Mouse (Mus musculus): ENCODE data around the gene Lap3.

Lap3 gene

DNA sequence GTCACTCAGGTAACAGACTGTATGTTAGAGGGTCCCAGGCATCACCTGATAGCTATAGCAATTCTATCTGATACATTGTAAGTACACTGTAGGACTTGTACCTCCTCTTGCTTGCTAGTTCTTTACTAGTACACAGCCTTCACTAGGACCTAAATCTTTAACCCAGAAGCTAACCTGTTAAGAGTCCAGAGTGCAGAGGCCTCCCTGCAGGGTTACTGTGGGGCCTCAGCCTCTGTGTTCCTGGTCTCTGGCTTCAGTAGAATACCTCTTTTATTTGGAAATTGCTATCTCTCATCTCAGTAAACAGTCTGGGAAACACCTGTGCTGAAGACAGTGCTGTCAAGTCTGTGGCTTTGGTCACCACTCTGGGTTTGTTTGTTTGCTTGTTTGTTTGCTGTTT lies 2.9 kb downstream of the Lap3 start:
- DNase-seq (ENCODE audit: low spot score) = no peak

GRCm38 (mm10) chr5:45496479-45496878 lies 3.3 kb downstream of the Lap3 start:
- no peak for DNase-seq (ENCODE audit: low spot score)

- no peak for DNase-seq (ENCODE audit: low spot score)
Observed at GRCm38 (mm10) chr5:45496930-45497550, 3.9 kb downstream of the Lap3 start.

DNA sequence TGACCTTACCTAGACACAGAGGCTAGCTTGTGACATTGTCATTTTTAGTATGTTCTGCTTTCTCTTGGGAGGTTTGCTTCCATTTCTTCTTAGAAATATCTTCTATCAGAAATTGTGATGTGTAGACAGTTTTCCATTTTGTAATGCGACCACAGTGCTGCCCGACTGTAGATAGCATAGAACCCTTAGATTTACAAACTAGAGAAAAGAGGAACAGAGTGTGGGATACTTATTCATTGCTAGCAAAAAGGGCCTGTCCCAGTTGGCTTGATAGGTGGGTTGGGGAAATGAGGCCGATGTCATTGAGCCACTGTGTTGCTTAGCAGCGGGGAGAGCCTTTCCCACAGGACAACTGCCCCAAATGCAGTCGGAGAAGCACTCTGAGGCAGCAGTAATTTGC lies 4.4 kb downstream of the Lap3 start:
- no peak for DNase-seq (ENCODE audit: low spot score)

DNA sequence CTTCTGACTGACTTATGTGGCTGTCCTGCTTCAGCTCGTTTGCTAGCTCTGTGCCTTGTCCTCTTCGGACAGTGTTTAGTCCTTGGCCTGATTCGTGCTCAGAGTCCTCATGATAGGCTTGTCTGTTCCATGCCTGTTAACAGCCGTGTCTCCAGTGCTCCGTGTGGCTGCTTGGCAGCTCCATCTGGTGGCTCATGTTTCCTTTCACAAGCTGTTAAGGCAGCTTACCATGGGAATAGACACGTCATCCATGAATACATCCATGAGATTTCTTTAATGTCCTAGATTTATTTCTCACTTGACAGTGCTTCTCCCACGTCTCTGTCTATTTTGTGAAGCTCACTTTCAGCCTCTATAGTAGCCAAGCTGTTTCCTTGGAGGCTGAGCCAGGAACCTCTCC lies 16.9 kb downstream of the Lap3 start:
- no peak for DNase-seq (ENCODE audit: low spot score)

GRCm38 (mm10) chr5:45512908-45513307 lies 19.7 kb downstream of the Lap3 start:
- DNase-seq (ENCODE audit: low spot score) = no peak

GRCm38 (mm10) chr5:45513511-45513910 lies 20.3 kb downstream of the Lap3 start:
- no peak for DNase-seq (ENCODE audit: low spot score)

DNA sequence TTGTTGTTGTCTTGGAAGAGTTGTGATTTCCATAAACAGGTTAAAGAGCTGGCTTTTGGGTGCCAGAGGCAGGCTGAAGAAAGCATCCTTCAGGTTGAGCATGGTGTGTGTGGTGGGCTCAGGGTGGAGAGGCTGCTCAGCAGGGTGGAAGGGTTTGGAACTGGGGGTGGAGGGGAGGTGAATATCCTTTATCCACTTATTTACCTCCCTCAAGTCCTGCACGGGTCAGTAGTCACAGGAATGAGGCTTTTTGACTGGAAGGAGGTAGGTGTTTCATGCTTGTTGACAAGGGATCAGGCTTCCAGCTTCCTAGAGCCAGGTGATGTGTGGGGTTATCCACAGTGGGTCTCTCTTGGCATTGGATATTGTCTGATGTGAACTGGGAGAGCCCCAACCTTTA lies 21.4 kb downstream of the Lap3 start:
- no peak for DNase-seq (ENCODE audit: low spot score)

DNA sequence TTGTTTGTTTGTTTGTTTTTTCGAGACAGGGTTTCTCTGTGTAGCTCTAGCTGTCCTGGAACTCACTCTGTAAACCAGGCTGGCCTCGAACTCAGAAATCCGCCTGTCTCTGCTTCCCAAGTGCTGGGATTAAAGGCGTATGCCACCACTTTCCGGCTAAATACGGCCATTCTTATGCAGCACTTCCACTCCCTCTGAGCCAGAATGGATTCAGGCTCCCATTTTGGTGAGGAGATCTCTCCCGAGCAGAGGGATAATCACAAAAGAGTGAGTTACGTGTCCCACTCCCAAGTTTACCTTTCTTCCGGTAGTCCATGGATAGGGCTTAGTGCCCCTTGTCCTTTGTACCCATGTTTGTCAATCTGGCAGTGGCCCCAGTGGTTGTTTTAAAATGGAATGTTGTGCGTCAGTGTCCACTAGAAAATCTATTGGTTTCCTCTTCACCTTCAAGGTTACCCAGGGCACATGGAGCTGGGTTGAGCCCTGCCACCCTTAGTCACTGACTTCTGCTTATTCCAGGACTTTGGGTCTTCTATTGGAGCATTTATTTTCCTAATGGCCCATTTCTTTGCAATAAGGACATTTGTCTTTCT lies 22.1 kb downstream of the Lap3 start:
- DNase-seq (ENCODE audit: low spot score) = no peak

DNA sequence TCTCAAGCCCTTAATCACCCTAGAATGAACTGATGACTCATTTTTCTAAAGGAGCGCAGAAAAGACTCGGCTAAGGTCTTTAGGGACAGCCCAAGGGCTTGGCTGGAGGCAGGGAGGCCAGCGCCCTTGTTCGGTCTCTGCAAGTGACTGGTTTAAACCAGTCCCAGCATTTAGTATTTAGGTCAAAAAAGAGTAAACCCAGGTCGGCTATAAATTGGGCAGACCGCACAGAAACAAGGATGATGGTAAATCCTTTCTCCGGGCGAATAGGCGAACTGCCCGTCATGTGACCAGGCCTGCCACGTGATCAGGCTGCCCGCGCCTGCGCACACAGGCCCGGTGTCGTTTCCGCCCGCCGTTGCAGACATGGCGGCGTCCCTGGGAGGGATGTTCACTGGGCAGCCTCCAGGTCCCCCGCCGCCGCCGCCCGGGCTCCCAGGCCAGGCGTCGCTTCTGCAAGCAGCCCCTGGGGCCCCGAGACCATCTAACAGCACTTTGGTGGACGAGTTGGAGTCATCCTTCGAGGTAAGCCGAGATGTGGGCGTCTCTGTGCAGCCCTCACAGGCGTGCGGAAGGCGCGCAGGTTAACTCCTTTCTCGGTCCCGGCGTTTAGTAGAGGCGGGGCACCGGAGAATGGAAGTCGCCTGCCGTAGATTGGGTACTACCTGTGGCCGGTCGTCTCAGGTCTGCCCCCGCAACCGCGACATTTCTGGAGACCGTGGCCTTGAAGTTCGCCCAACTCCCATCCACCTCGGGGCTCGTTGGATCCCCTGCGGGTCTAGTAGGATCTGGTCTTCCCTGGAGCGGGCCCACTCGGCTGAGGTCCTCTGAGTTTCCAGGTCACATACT lies 27.0 kb downstream of the Lap3 start, which contains the start of gene Med28:
Gene Med28 (plus strand): TSS at position 270 of the 849 bp plus-strand sequence.
- peak; percentile 91 for DNase-seq (ENCODE audit: low spot score)

GRCm38 (mm10) chr5:45520809-45521110 lies 27.6 kb downstream of the Lap3 start:
- DNase-seq (ENCODE audit: low spot score) = no peak

- no peak for DNase-seq (ENCODE audit: low spot score)
Observed at GRCm38 (mm10) chr5:45521601-45522000, 28.4 kb downstream of the Lap3 start.

GRCm38 (mm10) chr5:45525101-45525500 lies 31.9 kb downstream of the Lap3 start:
- no peak for DNase-seq (ENCODE audit: low spot score)

DNA sequence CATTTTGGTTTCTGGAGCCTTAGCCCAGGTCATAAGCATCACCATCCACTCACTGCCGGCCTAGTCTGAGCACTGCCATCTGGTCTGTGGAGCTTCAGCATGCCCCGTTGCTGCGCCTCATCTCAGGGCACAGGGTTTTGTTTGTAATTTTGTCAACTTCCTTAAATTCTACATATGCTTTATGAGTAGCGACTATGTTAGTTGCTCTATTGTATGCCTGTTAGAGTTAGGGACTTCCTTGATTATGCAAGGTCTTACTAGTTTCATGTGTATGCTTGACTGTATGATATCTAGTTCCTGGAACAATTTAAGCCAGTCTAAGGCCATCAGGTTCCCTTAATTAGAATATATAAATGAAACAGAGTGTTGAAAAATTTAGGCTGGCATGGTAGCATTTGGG lies 33.2 kb downstream of the Lap3 start:
- no peak for DNase-seq (ENCODE audit: low spot score)

DNA sequence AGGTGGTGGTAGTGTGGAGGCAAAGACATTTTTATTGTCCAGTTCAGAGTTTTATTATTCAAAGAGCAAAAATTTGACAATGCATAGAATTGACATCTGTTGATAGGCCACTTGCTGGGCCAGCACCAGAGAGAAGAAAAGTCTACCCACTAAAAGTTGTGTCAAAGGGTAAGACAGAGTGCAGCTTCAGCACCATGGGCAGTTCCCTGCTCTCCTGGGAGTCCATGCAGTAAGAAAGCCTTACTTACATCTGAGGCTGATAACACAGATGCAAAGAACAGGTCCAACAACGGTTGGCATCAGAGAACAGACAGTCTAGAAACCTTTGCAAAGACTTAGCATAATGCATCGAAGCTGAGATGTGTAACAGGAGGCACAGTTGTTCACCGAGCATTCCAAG lies 36.5 kb downstream of the Lap3 start:
- peak; percentile 12 for DNase-seq (ENCODE audit: low spot score)

DNA sequence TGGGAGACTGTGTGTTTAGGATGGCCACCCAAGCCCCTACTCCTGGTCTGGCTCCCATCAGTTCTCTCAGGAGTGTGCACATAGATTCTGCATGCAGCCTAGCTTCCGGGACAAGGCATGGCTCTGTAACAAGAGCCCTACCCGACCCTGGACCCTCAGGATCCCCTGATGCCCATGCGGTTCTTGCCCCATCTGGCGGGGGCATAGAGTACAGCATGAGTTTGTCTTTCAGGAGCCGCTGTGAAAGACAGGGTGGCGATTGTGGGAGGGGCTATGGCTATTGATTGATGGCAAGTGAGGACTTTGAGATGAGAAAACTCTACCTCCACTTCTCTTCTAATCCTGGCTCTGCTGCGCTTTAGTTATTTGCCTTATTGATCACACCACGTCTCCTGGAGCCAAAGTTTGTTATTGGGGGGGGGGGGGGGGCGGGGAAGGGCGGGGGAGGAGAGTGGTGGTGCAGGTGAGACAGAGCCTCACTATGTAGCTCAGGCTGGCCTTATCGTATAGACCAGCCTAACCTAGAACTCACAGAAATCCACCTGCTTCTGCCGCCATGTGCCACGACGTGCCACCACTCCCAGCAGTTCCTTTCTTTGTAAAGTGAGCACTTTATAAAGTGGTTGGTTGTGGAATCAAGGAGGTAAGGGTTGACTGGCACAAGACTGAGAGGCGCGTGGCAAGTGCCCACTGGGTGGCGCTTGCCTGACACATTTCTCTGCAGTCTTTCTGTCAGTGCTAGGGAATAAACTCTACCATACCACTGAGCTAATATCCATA lies 41.3 kb downstream of the Lap3 start:
- no peak for DNase-seq (ENCODE audit: low spot score)

GRCm38 (mm10) chr5:45535177-45535576 lies 42.0 kb downstream of the Lap3 start:
- DNase-seq (ENCODE audit: low spot score) = no peak

- DNase-seq (ENCODE audit: low spot score) = no peak
Observed at GRCm38 (mm10) chr5:45539502-45539901, 46.3 kb downstream of the Lap3 start.

DNA sequence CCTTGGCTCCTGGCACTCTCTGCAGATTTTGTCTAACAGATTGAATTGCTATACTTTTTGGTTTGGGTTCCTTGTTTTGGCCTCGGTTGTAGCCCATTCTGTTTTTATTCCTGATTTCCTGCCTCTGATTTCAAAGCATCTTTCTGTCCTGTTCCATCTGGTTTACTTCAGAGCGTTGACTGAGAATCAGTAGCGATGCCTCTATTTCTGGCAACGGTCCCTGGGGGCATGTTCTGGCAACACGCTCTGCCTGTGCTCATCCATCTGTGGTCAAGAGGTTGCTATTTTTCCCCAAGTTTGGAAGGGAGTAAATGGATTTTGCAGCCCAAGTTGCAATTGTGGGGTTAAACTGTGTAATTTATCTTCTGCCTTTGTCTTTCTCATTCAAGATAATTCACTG lies 50.2 kb downstream of the Lap3 start:
- no peak for DNase-seq (ENCODE audit: low spot score)

DNA sequence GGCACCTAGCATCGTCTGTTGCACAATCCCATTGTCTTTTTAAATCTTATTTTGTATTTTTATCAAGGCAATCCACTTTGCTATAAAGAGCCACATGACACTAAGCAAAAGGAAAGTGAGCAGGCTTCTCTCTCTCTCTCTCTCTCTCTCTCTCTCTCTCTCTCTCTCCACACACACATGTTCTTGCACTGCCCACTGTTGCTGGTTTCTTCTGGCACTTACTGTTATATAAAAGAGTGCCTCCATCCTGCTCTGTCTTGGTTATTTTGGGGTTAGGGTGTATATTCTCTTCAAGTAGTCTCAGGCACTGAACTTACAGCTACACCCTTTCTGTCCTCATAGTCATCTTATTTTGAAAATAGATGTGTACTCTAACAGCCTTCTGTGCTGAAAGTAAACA lies 56.4 kb downstream of the Lap3 start:
- DNase-seq (ENCODE audit: low spot score) = no peak
